Mouse (Mus musculus): Measurements from ENCODE around the gene Ccdc61. TPM values are rescaled to one million over a fixed set of nuclear protein-coding genes. Genes with fewer than 3 reads are reported as not detected.

Ccdc61 gene
- polyA plus RNA-seq, 1 experiment from 2014 or later = 31.7 TPM

DNA sequence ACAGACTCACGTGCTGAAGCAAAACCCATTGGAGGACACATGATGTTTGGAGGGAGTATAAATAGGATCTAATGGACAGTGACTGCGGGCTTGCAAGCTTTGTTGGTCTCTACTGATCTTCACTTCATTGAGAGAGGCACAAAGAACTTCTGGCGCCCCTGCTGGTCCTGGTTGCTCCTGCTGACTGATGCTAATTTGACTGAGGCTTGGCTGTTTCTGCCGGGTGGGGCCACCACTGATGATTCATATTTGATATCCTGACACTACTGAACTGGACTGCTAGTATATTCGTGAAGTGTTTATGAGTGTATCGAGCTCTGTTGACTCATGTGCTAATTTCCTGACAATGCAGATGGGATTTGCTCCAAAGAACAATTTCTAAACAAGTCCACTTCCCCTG is 47.4 kb downstream of the Ccdc61 start:
- no peak for DNase-seq (ENCODE audit: low spot score)

DNA sequence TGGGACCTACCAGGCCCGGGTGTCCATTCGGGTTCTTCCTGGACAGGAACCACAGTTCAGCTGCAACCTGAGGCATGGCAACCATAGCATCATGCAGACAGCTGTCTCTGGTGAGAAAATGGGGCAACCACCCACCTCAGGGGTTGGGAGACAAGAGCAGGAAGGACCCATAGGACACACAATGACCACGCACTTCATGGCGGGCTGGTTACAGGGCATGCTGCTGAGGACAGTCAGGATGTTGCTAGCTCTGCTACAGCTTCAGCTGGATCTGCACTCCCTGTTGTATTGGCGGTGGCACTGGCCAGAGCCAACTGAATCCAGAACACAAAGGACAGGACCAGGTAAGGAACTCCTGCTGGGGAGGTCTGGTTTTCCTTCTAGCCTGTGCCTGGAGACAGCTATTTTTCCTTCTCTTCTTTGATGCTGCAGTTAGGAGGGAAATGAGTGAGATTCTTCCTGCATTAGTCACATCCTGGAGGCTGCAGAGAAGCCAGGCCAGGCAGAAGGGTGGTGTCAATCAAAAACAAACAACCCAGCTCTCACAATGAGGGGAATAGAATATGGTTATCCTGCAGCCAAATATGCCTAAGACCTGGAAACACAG is 51.8 kb downstream of the Ccdc61 start:
- DNase-seq (ENCODE audit: low spot score) = no peak

DNA sequence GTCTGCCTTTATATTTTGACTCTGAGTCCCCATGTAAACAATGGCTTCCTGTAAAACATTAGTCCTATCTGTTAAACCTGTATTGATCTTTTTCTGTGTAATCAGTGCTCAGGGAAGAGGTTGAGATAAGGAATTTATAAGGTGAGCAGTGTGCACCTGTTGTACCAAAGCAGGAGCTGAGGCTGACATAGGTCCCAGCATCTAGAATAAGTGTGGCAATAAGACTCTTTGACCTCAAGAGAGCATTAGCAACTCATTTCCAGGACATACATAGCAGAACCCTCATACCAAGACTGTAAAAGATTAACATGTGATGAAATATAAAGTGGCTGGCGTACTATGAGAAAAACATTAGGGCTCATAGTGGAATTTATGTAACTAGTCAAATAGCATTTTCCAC is 61.8 kb downstream of the Ccdc61 start:
- DNase-seq (ENCODE audit: low spot score) = no peak

DNA sequence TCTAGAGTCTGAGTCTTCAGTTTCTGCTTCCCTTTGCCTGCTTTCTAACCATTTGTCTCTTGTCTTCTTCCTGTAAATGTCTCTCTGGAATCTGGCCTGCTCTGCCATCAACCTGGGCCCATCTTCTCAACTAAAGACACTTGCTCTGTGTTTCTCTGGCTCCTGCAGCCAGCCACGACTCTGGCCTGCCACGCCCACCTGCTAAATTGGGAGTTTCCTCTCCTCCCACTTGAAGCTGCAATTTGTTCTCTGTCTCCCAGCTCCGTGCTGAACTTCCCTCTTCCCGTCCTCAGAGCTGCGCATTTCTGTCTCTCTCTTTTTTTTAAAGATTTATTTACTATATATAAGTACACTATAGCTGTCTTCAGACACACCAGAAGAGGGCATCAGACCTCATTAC is 65.4 kb downstream of the Ccdc61 start:
- DNase-seq (ENCODE audit: low spot score) = no peak

- no peak for DNase-seq (ENCODE audit: low spot score)
These were observed 69.0 kb downstream of the Ccdc61 start for GRCm38 (mm10) chr7:18841174-18841567.

Other genes with a start within 250 kb of the Ccdc61 start
- 0.09 TPM in 1 of 2 replicates, not detected in the other for gene Psg20, start 224.2 kb downstream of the Ccdc61 start, polyA plus RNA-seq (2015; fragmentation: Nextera tagmentation; extraction: Ambion mirVana)
- 0.19 and 0.23 TPM in 2 replicates for gene Psg22, start 192.3 kb downstream of the Ccdc61 start, polyA plus RNA-seq (2015; fragmentation: Nextera tagmentation; extraction: Ambion mirVana)
- not detected in 2 replicates for gene Psg19, start 111.9 kb downstream of the Ccdc61 start, polyA plus RNA-seq (2015; fragmentation: Nextera tagmentation; extraction: Ambion mirVana)
- 0.08 TPM in 2 replicates for gene Psg17, start 88.8 kb downstream of the Ccdc61 start, polyA plus RNA-seq (2015; fragmentation: Nextera tagmentation; extraction: Ambion mirVana)
- 0.26 and 0.44 TPM in 2 replicates for gene Mill2, start 70.4 kb downstream of the Ccdc61 start, polyA plus RNA-seq (2015; fragmentation: Nextera tagmentation; extraction: Ambion mirVana)
- gene Pglyrp1, start 39.1 kb downstream of the Ccdc61 start, polyA plus RNA-seq (2015; fragmentation: Nextera tagmentation; extraction: Ambion mirVana) = 15.6 and 20.7 TPM in 2 replicates
- gene Nova2, start 15.5 kb upstream of the Ccdc61 start, polyA plus RNA-seq (2015; fragmentation: Nextera tagmentation; extraction: Ambion mirVana) = 0.17 and 0.28 TPM in 2 replicates
- not detected in 2 replicates for gene Nanos2, start 77.0 kb upstream of the Ccdc61 start, polyA plus RNA-seq (2015; fragmentation: Nextera tagmentation; extraction: Ambion mirVana)
- gene Mypop, start 80.8 kb upstream of the Ccdc61 start, polyA plus RNA-seq (2015; fragmentation: Nextera tagmentation; extraction: Ambion mirVana) = 5.5 and 5.9 TPM in 2 replicates
- 18.3 and 20.7 TPM in 2 replicates for gene Irf2bp1, start 93.6 kb upstream of the Ccdc61 start, polyA plus RNA-seq (2015; fragmentation: Nextera tagmentation; extraction: Ambion mirVana)
- 0.23 and 0.47 TPM in 2 replicates for gene Foxa3, start 113.1 kb upstream of the Ccdc61 start, polyA plus RNA-seq (2015; fragmentation: Nextera tagmentation; extraction: Ambion mirVana)
- gene Sympk, start 114.0 kb upstream of the Ccdc61 start, polyA plus RNA-seq (2015; fragmentation: Nextera tagmentation; extraction: Ambion mirVana) = 18.5 and 19.6 TPM in 2 replicates
- not detected in 2 replicates for gene Rsph6a, start 144.3 kb upstream of the Ccdc61 start, polyA plus RNA-seq (2015; fragmentation: Nextera tagmentation; extraction: Ambion mirVana)
- gene Dmwd, start 165.8 kb upstream of the Ccdc61 start, polyA plus RNA-seq (2015; fragmentation: Nextera tagmentation; extraction: Ambion mirVana) = 4.3 and 5.0 TPM in 2 replicates
- gene Dmpk, start 173.4 kb upstream of the Ccdc61 start, polyA plus RNA-seq (2015; fragmentation: Nextera tagmentation; extraction: Ambion mirVana) = 2.8 and 3.7 TPM in 2 replicates
- 1.2 and 1.5 TPM in 2 replicates for gene Six5, start 184.2 kb upstream of the Ccdc61 start, polyA plus RNA-seq (2015; fragmentation: Nextera tagmentation; extraction: Ambion mirVana)
- gene Gm4969, start 208.0 kb upstream of the Ccdc61 start, polyA plus RNA-seq (2015; fragmentation: Nextera tagmentation; extraction: Ambion mirVana) = 0.70 and 0.72 TPM in 2 replicates
- 16.4 and 16.6 TPM in 2 replicates for gene Fbxo46, start 209.4 kb upstream of the Ccdc61 start, polyA plus RNA-seq (2015; fragmentation: Nextera tagmentation; extraction: Ambion mirVana)
- 10.1 and 11.5 TPM in 2 replicates for gene Qpctl, start 238.9 kb upstream of the Ccdc61 start, polyA plus RNA-seq (2015; fragmentation: Nextera tagmentation; extraction: Ambion mirVana)
- 154 and 164 TPM in 2 replicates for gene Snrpd2, start 239.3 kb upstream of the Ccdc61 start, polyA plus RNA-seq (2015; fragmentation: Nextera tagmentation; extraction: Ambion mirVana)